Mouse (Mus musculus) forebrain, embryonic 14.5 days (tissue): ENCODE measurements around the gene Ifngr2. TPM values are rescaled to one million over a fixed set of nuclear protein-coding genes. Genes with fewer than 3 reads are reported as not detected.

Experiments used
- ATAC-seq: fragments of 200-750 bp; cut with Nextera tagmentation; 2 replicates; pipeline ENCODE4 v1.8.0; 2017; ENCODE audit warnings: mild to moderate bottlenecking, moderate library complexity
- DNase-seq: peaks from one replicate; pipeline ENCODE4 v3.0.0-alpha.2; 2015; ENCODE audit warnings: low spot score
- H3K27ac ChIP-seq: fragments of 300-500 bp; sonication (generic); 2 replicates; pipeline ENCODE4 v1.5.1; 2014; ENCODE audit warnings: low read depth, mild to moderate bottlenecking, control low read depth, low read length, moderate library complexity
- H3K27me3 ChIP-seq: fragments of 300-500 bp; sonication (generic); replicated peaks from 2 replicates; pipeline ENCODE4 v1.6.1; 2014; ENCODE audit warnings: low read length, control low read depth, mixed read lengths; ENCODE audit not compliant: control insufficient read depth, insufficient read depth
- H3K36me3 ChIP-seq: fragments of 300-500 bp; sonication (generic); 2 replicates; pipeline ENCODE4 v1.6.1; 2014; ENCODE audit warnings: low read length, control low read depth; ENCODE audit not compliant: control insufficient read depth, insufficient read depth
- H3K4me1 ChIP-seq: fragments of 300-500 bp; sonication (generic); 2 replicates; pipeline ENCODE4 v1.6.1; 2014; ENCODE audit warnings: antibody characterized with exemption, low read length, control low read depth; ENCODE audit not compliant: control insufficient read depth, insufficient read depth
- H3K4me2 ChIP-seq: fragments of 300-500 bp; sonication (generic); 2 replicates; pipeline ENCODE4 v1.6.1; 2014; ENCODE audit warnings: mild to moderate bottlenecking, control low read depth, low read length
- H3K4me3 ChIP-seq: fragments of 300-500 bp; sonication (generic); 2 replicates; pipeline ENCODE4 v1.5.1; 2014; ENCODE audit warnings: low read depth, low read length, control low read depth
- H3K9ac ChIP-seq: fragments of 300-500 bp; sonication (generic); 2 replicates; pipeline ENCODE4 v1.6.1; 2014; ENCODE audit warnings: mild to moderate bottlenecking, low read length, control low read depth, moderate library complexity
- H3K9me3 ChIP-seq: fragments of 300-500 bp; sonication (generic); replicated peaks from 2 replicates; pipeline ENCODE4 v1.6.1; 2016; ENCODE audit warnings: low read length, control low read depth, mixed read lengths; ENCODE audit not compliant: control insufficient read depth
- WGBS: fragments of 180-500 bp; shearing (Covaris S2); extraction: QIAGEN DNeasy Blood & Tissue Kit; methylation state at CpG from one replicate; pipeline ENCODE4 v1.1.7; 2014; 5-methylcytosine and 5-hydroxymethylcytosine counted together
- polyA plus RNA-seq: library from polyadenylated mRNA; unstranded; fragments of >200 nt; fragmentation: Nextera tagmentation; extraction: Ambion mirVana; gene quantifications from 2 replicates; pipeline ENCODE4 v1.2.1, GENCODE M21; 2014

Ifngr2 gene
- 77.3 and 100 TPM in 2 replicates for polyA plus RNA-seq

DNA sequence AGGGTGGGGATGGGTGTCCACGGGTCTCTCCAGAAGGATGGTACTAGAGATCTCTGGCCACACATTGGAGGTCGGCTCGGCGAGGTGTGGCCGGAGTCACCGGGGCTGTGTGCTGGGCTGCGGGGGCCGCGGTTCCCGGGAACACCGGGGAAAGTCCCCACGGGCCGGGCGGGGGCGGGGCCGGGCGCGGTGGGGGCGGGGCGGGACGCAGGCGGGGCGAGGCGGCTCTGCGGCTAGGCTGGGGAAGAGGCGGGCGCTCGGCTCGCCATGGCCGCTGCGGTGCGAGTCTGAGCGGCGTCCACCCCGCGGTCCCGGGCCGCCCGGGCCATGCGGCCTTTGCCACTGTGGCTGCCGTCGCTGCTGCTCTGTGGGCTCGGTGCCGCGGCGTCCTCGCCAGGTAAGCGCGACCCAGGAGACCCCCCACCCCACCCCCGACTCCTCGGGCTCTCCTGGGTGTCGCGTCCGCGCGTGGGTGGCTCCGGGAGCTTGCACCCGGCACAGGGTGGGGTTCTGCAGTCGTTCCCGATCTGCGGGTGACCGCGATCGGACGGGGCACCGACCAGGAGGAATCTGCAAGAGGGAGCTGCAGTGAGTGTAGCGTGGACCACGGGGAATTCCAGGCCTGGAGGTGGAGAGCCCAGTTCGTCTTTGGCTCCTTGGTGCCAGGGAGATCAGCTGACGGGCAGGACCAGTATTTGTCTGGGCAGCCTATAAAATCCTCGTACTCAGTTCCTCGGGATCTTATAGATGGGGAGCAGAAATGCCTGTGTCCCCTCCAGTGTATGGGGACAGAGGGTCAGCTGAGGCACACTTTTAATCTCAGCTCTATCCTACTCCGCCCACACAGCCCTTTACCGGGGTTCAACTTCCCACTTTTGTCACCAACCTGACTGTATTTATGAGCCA lies at the start of gene Ifngr2:
TSS of gene Ifngr2 (plus strand) at position 237 of the 906 bp plus-strand sequence.
- Histone ChIP-seq H3K4me1 (peaks cover 3% of the 10 kb centered on the region; the same call in 1 of the 2 replicates), H3K4me3 (peak within 1 kb of the TSS; percentile 84), H3K9me3 (no peaks in the 10 kb centered on the region), H3K27ac (0 out of 2 replicates have a peak within 1 kb of the TSS, but pooled peaks have one; percentile 30), H3K9ac (peak within 1 kb of the TSS; percentile 95), H3K27me3 (no peaks in the 10 kb centered on the region), H3K4me2 (peak within 1 kb of the TSS; percentile 76), H3K36me3 (no peaks in the 10 kb centered on the region)
- DNase-seq (peak; percentile 57), ATAC-seq (peak; percentile 92)
- under 1% methylated on average over 55 of the region's 74 CpGs for WGBS

DNA sequence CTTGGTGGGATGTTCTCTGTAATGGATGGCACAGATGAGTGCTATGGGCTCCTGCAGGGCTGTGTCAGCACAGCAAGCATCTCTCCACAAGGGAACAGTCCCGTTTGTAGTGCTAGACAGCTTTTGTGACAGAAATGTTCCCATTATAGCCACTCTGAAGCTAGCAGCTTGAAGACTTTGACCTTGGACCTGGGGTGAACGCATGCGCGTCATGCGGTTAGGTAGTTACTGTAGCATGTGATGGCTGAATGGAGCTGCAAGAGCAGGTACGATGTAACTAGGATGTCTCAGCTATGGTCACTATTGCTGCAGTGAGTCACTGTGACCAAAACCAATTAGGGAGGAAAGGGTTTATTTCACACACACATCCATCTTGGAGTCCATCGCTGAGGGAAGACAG lies 48.8 kb upstream of the Ifngr2 start:
- Histone ChIP-seq H3K4me3 (no peak overlapping the region), H3K4me1 (no peaks in the 10 kb centered on the region), H3K9me3 (no peaks in the 10 kb centered on the region), H3K27ac (no peak overlapping the region), H3K9ac (no peak overlapping the region), H3K27me3 (no peaks in the 10 kb centered on the region), H3K36me3 (peaks cover 92% of the 10 kb centered on the region), H3K4me2 (no peak overlapping the region)
- DNase-seq (no peak), ATAC-seq (no peak)
- 94% methylated on average over 7 of the region's 7 CpGs for WGBS

DNA sequence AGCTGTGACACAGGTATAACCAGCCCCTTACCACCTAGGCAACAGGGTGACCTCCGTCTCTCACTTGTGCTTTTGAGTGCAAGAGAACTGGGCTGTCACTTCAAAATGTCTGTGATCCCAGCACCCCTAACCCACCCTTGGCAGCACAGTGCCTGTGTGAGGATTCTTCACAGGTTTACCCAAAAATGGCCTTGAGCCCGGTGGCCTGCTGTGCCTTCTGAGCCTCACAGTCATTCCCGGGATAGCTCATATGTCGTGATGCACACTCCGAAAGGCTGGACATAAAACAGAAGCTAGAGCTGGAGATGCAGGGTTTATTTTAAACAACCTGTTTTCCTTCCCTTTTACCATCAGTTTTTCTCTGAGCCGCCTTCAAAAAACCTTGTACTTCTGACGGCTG lies 42.2 kb upstream of the Ifngr2 start:
- Histone ChIP-seq H3K36me3 (peaks cover 78% of the 10 kb centered on the region), H3K9ac (no peak overlapping the region), H3K27me3 (no peaks in the 10 kb centered on the region), H3K4me2 (no peak overlapping the region), H3K4me1 (no peaks in the 10 kb centered on the region), H3K9me3 (no peaks in the 10 kb centered on the region), H3K4me3 (no peak overlapping the region), H3K27ac (no peak overlapping the region)
- no peak for ATAC-seq
- no peak for DNase-seq
- WGBS: 98% methylated on average over 7 of the region's 7 CpGs

DNA sequence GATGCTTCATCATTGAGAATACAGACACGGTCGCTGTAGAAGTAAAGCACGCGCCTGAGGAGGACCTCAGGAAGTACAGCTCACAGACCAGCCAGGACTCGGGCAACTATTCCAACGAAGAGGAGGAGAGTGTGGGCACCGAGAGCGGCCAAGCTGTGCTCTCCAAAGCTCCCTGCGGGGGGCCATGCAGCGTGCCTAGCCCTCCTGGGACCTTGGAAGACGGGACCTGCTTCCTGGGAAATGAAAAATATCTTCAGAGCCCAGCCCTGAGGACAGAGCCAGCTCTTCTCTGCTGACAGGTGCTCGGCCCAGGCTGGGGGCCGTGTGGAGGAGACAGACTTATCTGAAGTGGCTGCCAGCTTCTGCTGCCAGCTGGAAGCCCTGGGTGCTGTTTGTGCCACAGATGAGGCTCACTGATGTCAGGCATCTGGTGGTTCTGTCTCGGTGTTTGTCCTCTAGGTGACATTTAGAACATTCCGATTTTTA lies 41.7 kb upstream of the Ifngr2 start:
- no peak overlapping the region for H3K9ac ChIP-seq
- peak; percentile 23 for DNase-seq
- 84% methylated on average over 15 of the region's 15 CpGs for WGBS

DNA sequence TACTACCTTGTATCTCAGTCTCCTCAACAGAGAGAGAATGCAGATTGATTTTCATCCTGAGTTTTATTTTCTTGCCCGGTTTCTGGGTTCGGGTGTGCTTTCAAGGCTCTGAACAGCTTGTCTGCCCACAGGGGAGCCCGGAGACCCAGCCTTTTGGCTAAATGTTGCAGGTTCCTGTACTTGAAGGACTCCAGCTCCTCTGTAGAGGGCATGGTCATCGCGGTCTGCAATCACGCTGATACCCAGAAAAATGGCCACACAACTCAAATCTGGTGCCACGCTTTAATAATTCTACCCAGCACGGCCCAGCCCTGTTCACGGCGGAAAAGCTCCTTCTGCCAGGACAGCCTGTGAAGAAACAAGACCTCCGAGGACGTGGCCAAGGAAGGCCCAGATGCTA lies 40.5 kb upstream of the Ifngr2 start:
- Histone ChIP-seq H3K4me2 (no peak overlapping the region), H3K4me3 (no peak overlapping the region), H3K9ac (no peak overlapping the region), H3K9me3 (no peaks in the 10 kb centered on the region), H3K27me3 (no peaks in the 10 kb centered on the region), H3K36me3 (peaks cover 64% of the 10 kb centered on the region), H3K27ac (no peak overlapping the region), H3K4me1 (no peaks in the 10 kb centered on the region)
- ATAC-seq (no peak), DNase-seq (no peak)
- 93% methylated on average over 12 of the region's 12 CpGs for WGBS

More for the DNA sequence above, 41.7 kb upstream of the Ifngr2 start:
- Histone ChIP-seq H3K4me1 (no peaks in the 10 kb centered on the region), H3K27ac (no peak overlapping the region), H3K4me2 (no peak overlapping the region), H3K36me3 (peaks cover 76% of the 10 kb centered on the region), H3K9me3 (no peaks in the 10 kb centered on the region), H3K27me3 (no peaks in the 10 kb centered on the region), H3K4me3 (no peak overlapping the region)
- no peak for ATAC-seq

DNA sequence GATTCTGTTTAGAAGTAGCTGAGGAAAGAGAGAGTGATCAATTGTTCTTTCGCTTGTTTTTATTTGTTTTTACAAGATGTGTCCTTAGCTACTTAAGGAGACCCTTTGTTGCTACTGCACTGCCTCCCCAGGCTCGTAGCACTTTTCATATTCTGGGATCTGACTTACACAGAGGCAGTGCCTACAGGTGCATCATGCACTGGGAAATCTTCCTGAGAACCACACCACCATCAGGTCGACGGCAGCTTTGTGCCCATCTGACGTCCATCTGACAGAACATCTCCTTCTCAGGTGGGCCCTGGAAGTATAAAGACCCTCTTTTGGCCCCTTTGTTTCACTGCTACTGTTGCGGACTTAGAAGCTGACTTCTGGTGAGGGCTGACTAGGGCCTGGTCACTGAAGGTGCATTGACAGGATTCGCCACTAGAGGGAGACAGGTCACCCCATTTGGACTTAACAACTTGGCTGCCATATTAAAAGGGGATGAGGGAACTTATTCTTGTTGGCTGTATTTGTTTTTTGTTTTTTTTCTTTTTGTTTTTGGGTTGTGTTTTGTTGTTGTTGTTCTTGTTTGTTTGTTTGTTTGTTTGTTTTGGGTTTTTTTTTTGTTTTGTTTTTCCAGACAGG lies 34.6 kb upstream of the Ifngr2 start:
- no peaks in the 10 kb centered on the region for H3K9me3 ChIP-seq
- H3K4me1 ChIP-seq: no peaks in the 10 kb centered on the region
- no peaks in the 10 kb centered on the region for H3K27me3 ChIP-seq
- ATAC-seq: peak; percentile 71; the same call in 1 of the 2 replicates
- DNase-seq: peak; percentile 86
- H3K36me3 ChIP-seq: peaks cover 13% of the 10 kb centered on the region
- no peak overlapping the region for H3K4me3 ChIP-seq
- H3K27ac ChIP-seq: no peak overlapping the region
- no peak overlapping the region for H3K4me2 ChIP-seq
- WGBS: 29% methylated on average over 7 of the region's 7 CpGs
- no peak overlapping the region for H3K9ac ChIP-seq

DNA sequence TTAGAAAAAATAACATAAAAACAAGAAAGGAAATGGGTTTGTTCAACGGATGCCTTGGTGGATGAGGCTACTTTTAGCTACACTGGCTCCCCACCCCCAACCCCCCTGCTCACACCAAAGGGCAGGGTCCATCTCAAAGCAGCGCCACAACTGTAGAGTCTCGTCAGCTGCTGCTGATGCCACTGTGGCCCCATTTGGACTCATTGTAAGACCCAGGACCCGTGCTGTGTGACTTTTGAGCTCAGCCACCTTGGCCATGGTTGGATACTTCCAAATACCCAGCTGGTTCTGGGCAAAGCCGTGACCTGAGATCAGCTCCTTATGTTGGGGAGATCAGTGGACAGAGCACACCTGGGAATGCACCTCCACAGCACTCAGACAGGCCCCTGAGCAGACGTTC lies 33.8 kb upstream of the Ifngr2 start:
- Histone ChIP-seq H3K4me1 (no peaks in the 10 kb centered on the region), H3K36me3 (peaks cover 7% of the 10 kb centered on the region; the same call in 1 of the 2 replicates), H3K4me3 (no peak overlapping the region), H3K9ac (no peak overlapping the region), H3K27ac (no peak overlapping the region), H3K27me3 (no peaks in the 10 kb centered on the region), H3K4me2 (no peak overlapping the region), H3K9me3 (no peaks in the 10 kb centered on the region)
- ATAC-seq (no peak), DNase-seq (no peak)
- WGBS: 87% methylated on average over 6 of the region's 6 CpGs

DNA sequence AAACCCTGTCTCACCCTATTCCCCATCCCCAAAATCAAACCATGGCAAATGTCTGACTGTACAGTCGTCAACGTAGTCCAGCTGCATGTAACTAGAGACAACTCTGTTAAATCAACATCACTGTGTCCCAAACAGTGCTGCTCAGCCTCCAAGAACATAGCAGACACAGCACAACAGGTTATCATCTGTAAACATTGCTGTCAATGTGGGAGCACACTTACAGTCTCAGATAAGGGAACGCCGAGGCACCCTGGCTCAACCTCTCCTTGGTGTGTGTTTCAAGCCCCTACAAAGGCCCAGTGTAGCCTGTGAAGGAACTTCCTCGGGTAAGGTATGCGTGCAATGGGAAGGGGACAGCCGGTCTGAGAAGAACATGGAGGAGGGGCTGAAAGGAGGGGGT lies 29.9 kb upstream of the Ifngr2 start:
- Histone ChIP-seq H3K36me3 (no peaks in the 10 kb centered on the region), H3K27me3 (no peaks in the 10 kb centered on the region), H3K27ac (no peak overlapping the region), H3K9me3 (no peaks in the 10 kb centered on the region), H3K4me1 (no peaks in the 10 kb centered on the region), H3K4me2 (no peak overlapping the region), H3K4me3 (no peak overlapping the region), H3K9ac (no peak overlapping the region)
- 88% methylated on average over 7 of the region's 7 CpGs for WGBS
- DNase-seq: no peak
- ATAC-seq: no peak

DNA sequence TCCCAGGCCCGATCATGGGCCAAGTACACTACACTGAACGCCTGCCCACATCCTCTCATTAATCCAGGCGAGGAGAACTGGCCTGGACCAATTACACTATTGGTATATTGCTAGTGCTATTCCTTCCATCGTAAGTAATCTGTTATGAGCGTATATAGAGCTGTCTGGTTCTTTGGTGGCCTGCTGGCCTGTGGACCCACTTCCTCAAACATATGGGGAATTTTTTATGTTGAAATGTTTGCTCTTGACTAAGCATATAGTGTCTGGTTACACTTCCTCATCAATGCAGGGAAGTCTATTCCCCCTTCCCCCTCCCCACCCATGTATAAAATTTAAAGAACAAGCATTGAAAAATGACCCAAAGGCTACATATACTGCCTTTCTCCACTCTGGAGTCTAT lies 24.8 kb upstream of the Ifngr2 start:
- no peak overlapping the region for H3K4me2 ChIP-seq
- ATAC-seq (no peak), DNase-seq (no peak)
- H3K27ac ChIP-seq: no peak overlapping the region
- no peaks in the 10 kb centered on the region for H3K36me3 ChIP-seq
- H3K4me3 ChIP-seq: no peak overlapping the region
- WGBS: 83% methylated on average over 5 of the region's 5 CpGs
- no peaks in the 10 kb centered on the region for H3K27me3 ChIP-seq
- no peak overlapping the region for H3K9ac ChIP-seq
- H3K4me1 ChIP-seq: no peaks in the 10 kb centered on the region
- H3K9me3 ChIP-seq: no peaks in the 10 kb centered on the region
